Mouse (Mus musculus): ENCODE measurements around the gene Papss1.

DNA sequence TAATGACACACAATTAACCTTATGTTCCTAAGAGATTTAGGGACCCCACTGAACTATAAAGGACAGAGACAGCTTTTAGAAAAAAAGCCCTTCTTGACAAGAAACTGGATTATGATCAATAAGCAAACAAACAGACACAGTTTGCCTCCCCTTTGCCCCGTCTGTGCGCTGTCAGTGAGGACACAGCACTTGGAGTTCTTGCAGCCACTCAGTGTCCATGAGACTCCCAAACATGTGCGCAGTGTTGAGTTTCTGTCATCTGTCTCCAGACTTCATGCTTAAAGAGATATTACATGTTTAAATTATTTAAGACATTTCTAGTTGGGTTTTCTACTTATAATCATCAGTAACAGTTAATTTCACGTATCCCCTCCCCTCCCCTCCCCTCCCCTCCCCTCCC is 45.1 kb downstream of the Papss1 start:
- TF ChIP-seq TAL1 (IDR thresholded peaks at IDR 0.05; ENCODE audit: low read length), result no peak
- TF ChIP-seq GATA1 (IDR thresholded peaks at IDR 0.05; ENCODE audit: low read length), result no peak
